Mouse (Mus musculus): ENCODE measurements around the gene Crygs.
"Not testable (repeated sequence)": the region's sequence is repeated elsewhere in the genome, so short reads cannot be mapped to it uniquely, and the experiment has no call there.

The Crygs gene

GRCm38 (mm10) chr16:22782686-22783085 is 28.7 kb downstream of the Crygs start:
- DNase-seq (ENCODE audit: low spot score) = no peak

- DNase-seq (ENCODE audit: low spot score) = no peak
Observed at GRCm38 (mm10) chr16:22779228-22779835, 32.0 kb downstream of the Crygs start.

- DNase-seq (ENCODE audit: low spot score) = not testable (repeated sequence)
Observed at GRCm38 (mm10) chr16:22778296-22778695, 33.1 kb downstream of the Crygs start.

GRCm38 (mm10) chr16:22775471-22775985 is 35.8 kb downstream of the Crygs start:
- DNase-seq (ENCODE audit: low spot score) = no peak

- DNase-seq (ENCODE audit: low spot score) = no peak
Observed at GRCm38 (mm10) chr16:22768661-22769060, 42.7 kb downstream of the Crygs start.

- no peak for DNase-seq (ENCODE audit: low spot score)
Observed at GRCm38 (mm10) chr16:22767405-22767804, 44.0 kb downstream of the Crygs start.

GRCm38 (mm10) chr16:22766738-22767211 is 44.6 kb downstream of the Crygs start:
- DNase-seq (ENCODE audit: low spot score) = no peak

- DNase-seq (ENCODE audit: low spot score) = no peak
Observed at GRCm38 (mm10) chr16:22765531-22765930, 45.8 kb downstream of the Crygs start.

All from MN1 (cell line).